21 mouse cellular contexts compared by ENCODE assay signal in the genomic region with DNA sequence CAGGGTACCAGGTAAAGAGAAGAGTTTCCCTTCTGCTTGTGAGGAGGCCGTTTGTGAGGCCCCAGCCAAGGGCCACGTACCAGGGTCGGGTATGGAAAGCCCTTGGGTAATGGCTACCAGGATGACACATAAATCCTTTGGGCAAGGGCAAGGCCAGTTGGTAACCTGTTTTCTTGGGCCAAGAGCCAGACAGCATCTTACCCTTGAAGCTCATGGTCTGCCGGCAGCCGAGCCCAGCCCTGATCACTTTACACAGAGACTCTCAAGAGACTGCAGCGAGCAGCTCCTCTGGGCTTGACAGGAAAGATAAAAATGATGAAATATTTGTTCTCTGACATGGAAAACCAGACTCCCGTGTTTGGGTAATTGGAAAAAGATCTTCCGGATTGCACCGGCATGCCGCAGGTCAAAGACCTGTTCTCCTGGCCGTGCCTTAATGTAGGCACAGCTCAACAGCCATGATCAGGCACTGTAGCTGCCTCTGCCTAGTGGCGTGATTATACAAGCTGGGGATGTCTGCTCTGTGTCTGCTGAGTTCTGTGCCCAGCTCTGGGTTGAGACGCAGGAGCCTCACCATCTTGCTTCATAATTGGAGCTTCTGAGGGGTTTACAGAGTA.
DNase-seq lines count a peak whose midpoint lies in the region; ATAC-seq lines count a peak whose summit lies in the region.
"Had no signal": no experiment of that assay in that cellular context is flagged by ENCODE, and none has a peak within 500 bp of the region (broad histone marks: within the 10 kb centered on the region; RNA-seq: fewer than 3 reads in every experiment).

No protein-coding gene starts in this region.

- peak; percentile 68 for ATAC-seq in kidney, embryonic 15.5 days (replicated peaks; ENCODE audit: low FRiP score)
- ATAC-seq: forebrain, embryonic 14.5 days; hindbrain, postnatal 0 days had no signal

- H3K4me3 ChIP-seq in kidney, embryonic 15.5 days (replicated peaks): no peak overlapping the region
- H3K4me3 ChIP-seq: heart, embryonic 13.5 days; limb, embryonic 13.5 days; myocyte; neural tube, embryonic 15.5 days had no signal

- H3K27ac ChIP-seq in kidney, embryonic 15.5 days: no peak overlapping the region
- H3K27ac ChIP-seq: heart, embryonic 13.5 days; hindbrain, postnatal 0 days; limb, embryonic 13.5 days; neural tube, embryonic 15.5 days had no signal

- H3K9me3 ChIP-seq in kidney, embryonic 15.5 days (replicated peaks): no peaks in the 10 kb centered on the region
- H3K9me3 ChIP-seq: heart, embryonic 13.5 days; limb, embryonic 13.5 days; neural tube, embryonic 15.5 days had no signal

- H3K4me1 ChIP-seq in kidney, embryonic 15.5 days: peaks cover 43% of the 10 kb centered on the region

- H3K36me3 ChIP-seq in kidney, embryonic 15.5 days: no peaks in the 10 kb centered on the region
- H3K36me3 ChIP-seq: heart, embryonic 13.5 days; limb, embryonic 13.5 days; neural tube, embryonic 15.5 days had no signal

- 23% methylated on average over 13 of the region's 13 CpGs for WGBS in kidney, embryonic 15.5 days

- H3K9ac ChIP-seq in kidney, embryonic 15.5 days: no peak overlapping the region
- H3K9ac ChIP-seq: heart, embryonic 13.5 days; limb, embryonic 13.5 days; neural tube, embryonic 15.5 days had no signal

- peaks cover 40% of the 10 kb centered on the region for H3K27me3 ChIP-seq in kidney, embryonic 15.5 days

- no peak for DNase-seq in kidney, adult 8-10 months
- DNase-seq in ovary, adult 18-20 months (ENCODE audit: low spot score): peak; percentile 34
- no peak for DNase-seq in ovary, postnatal 14 days (ENCODE audit: low spot score)
- peak; percentile 75 for DNase-seq in adrenal gland, postnatal 14 days
- no peak for DNase-seq in spleen, adult 18-20 months
- no peak for DNase-seq in T-cell, adult 2 months (ENCODE audit: low spot score)
- DNase-seq: cerebellum, postnatal 25 days; heart, postnatal 36 days; layer of hippocampus, adult 9-11 months; lung, adult 18-20 months; lung, postnatal 36 days; right cerebral cortex, adult 18-20 months; thymus, adult 18-20 months had no signal

- H3K4me2 ChIP-seq in kidney, embryonic 15.5 days: no peak overlapping the region
- H3K4me2 ChIP-seq: heart, embryonic 13.5 days; limb, embryonic 13.5 days; midbrain, embryonic 11.5 days; neural tube, embryonic 15.5 days had no signal

Comparison
In these comparisons a context has a peak if more than half of its experiments do, and no peak if none do; other contexts are left out.
1. DNase-seq: peak in ovary, adult 18-20 months (single experiment) and adrenal gland, postnatal 14 days (single experiment); none in kidney, adult 8-10 months (0 of 2), ovary, postnatal 14 days (single experiment), spleen, adult 18-20 months (0 of 2) and T-cell, adult 2 months (single experiment).